Mouse (Mus musculus): ENCODE results near the gene Ifit1bl1. TPM values are rescaled to one million over a fixed set of nuclear protein-coding genes. Genes with fewer than 3 reads are reported as not detected.

The Ifit1bl1 gene
- polyA plus RNA-seq, 1 experiment from 2014 or later, result 8.8 TPM

DNA sequence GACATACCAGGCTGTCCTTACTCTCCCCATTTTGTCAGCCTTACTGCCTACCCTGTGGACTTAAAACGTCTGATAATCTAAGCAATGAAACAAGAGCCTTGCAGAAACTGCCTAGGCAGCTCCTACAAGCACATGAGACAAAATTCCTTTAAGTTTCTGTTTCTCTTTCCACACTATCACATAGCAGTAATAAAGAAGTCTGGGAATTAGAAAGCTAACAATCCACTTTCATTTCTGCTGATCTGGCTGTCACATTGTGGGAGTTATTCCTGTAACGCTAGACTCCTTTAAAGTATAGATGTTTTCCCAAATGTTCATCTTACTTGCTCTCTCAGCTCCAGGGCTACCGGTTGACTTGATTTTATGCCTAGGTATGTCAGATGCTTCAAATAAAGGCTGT lies 48.2 kb downstream of the Ifit1bl1 start:
- Histone ChIP-seq H3K27ac (replicated peaks) (peak overlapping the region; percentile 53), H3K4me2 (replicated peaks; ENCODE audit: low read depth) (no peak overlapping the region)

DNA sequence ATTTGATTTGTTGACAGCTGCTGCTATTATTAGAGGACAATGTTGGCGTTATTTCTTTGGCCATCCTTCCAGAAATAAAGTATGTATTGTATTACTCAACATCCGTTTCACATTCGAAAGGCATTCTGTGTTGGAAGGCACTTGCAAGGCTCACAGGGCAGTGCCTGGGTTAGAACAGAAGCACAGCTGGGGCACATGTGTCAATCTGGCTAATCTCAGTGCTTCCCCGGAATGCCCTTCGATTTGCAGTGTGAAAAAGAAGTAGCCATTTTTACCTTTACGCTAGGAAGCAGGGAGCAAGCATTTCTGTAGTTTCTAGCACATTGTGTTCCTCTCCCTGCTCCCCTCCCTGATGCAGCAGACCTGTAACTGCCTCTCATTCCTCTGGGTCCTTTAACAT lies 48.7 kb downstream of the Ifit1bl1 start:
- no peak for ATAC-seq (ENCODE audit: low FRiP score, low TSS enrichment)
- TF ChIP-seq CTCF (IDR thresholded peaks at IDR 0.05; ENCODE audit: low read depth) (no peak), EP300 (optimal IDR thresholded peaks at IDR 0.05) (no peak)
- DNase-seq (ENCODE audit: low spot score), result no peak
- peak overlapping the region; percentile 53 for H3K27ac ChIP-seq (replicated peaks)
- no peaks in the 10 kb centered on the region for H3K4me1 ChIP-seq (replicated peaks; ENCODE audit: control insufficient read depth, insufficient read depth)
- WGBS, result 40% methylated on average over 6 of the region's 6 CpGs
- H3K4me3 ChIP-seq (ENCODE audit: low read depth, low read length), result no peak overlapping the region
- H3K27me3 ChIP-seq (ENCODE audit: control insufficient read depth, insufficient read depth, low read length), result no peaks in the 10 kb centered on the region
- H3K36me3 ChIP-seq (ENCODE audit: control insufficient read depth, insufficient read depth, low read length), result no peaks in the 10 kb centered on the region
- no peaks in the 10 kb centered on the region for H3K9me3 ChIP-seq (ENCODE audit: control insufficient read depth, low read length)
- H3K4me2 ChIP-seq (replicated peaks; ENCODE audit: low read depth), result no peak overlapping the region
- H3K9ac ChIP-seq (ENCODE audit: low read length), result no peak overlapping the region

More for the DNA sequence above, 48.2 kb downstream of the Ifit1bl1 start:
- Histone ChIP-seq H3K9me3 (ENCODE audit: control insufficient read depth, low read length) (no peaks in the 10 kb centered on the region), H3K36me3 (ENCODE audit: control insufficient read depth, insufficient read depth, low read length) (no peaks in the 10 kb centered on the region), H3K4me1 (replicated peaks; ENCODE audit: control insufficient read depth, insufficient read depth) (no peaks in the 10 kb centered on the region), H3K9ac (ENCODE audit: low read length) (no peak overlapping the region), H3K4me3 (ENCODE audit: low read depth, low read length) (no peak overlapping the region), H3K27me3 (ENCODE audit: control insufficient read depth, insufficient read depth, low read length) (no peaks in the 10 kb centered on the region)
- no peak for ATAC-seq (ENCODE audit: low FRiP score, low TSS enrichment)
- WGBS, result 39% methylated on average over 3 of the region's 3 CpGs
- no peak for DNase-seq (ENCODE audit: low spot score)
- no peak for TF ChIP-seq EP300 (optimal IDR thresholded peaks at IDR 0.05)
- no peak for TF ChIP-seq CTCF (IDR thresholded peaks at IDR 0.05; ENCODE audit: low read depth)

DNA sequence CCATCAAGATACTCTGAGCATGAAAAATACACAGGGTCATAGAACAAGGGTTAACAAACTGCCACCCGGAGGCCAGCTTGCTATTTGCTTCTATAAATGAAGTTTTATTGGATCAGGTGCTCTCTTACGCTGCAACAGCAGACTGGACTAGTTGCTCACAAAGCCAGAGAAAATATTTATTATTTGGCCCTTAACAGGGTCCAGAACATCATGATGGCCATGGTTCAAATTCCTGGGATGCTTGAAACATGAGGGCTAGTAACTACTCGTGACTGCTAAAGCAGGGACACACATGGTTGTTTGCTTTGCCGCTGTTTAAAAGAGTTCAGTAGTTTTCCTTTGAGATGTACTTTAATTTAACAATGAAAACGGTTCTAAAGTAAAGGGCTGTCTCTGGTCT lies 49.8 kb downstream of the Ifit1bl1 start:
- H3K9ac ChIP-seq (ENCODE audit: low read length), result no peak overlapping the region
- no peak for DNase-seq (ENCODE audit: low spot score)
- no peak for ATAC-seq (ENCODE audit: low FRiP score, low TSS enrichment)

DNA sequence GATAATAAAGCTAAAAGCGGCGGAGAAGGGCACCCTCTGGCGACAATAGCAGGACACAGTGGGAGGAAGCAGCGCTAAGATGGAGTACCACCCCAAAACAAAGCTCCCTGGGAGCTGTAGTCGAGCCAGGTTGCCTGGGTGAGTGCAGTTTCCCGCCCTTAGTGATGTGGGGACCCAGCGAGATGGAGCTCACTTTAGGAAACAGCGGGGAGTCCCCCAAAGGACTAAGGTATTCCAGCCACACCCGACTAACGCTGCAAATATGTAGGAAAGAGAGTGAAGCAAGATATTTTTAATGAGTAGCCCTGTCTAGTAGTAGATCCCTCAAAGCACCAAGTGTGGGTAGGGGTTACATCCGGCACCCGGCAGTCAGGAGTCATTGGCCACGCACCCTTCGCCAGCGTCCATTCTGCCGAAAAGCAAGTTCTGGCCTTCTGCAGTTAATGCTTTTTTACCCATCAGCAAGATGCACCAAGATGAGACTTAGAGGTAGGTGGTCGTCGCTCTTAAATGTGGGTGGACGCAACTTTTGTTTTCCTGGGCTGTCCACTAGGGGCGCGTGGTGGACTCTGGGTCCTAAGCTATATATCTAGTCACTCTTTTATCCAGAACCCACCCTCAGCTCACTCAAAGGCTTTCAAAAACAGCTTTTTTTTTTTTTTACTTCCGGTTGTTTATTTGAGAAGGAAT lies 51.1 kb downstream of the Ifit1bl1 start, which contains the start of gene Ifit2:
Ifit2 (plus strand) TSS at position 161 of the 690 bp plus-strand sequence.
- peak; percentile 57 for DNase-seq (ENCODE audit: low spot score)
- under 1% methylated on average over 22 of the region's 22 CpGs for WGBS

More for the DNA sequence above, 49.8 kb downstream of the Ifit1bl1 start:
- 0 out of 2 replicates have a peak overlapping the region, but pooled peaks have one; percentile 1 for H3K4me3 ChIP-seq (ENCODE audit: low read depth, low read length)
- no peaks in the 10 kb centered on the region for H3K4me1 ChIP-seq (replicated peaks; ENCODE audit: control insufficient read depth, insufficient read depth)
- no peaks in the 10 kb centered on the region for H3K27me3 ChIP-seq (ENCODE audit: control insufficient read depth, insufficient read depth, low read length)
- no peaks in the 10 kb centered on the region for H3K36me3 ChIP-seq (ENCODE audit: control insufficient read depth, insufficient read depth, low read length)
- TF ChIP-seq EP300 (optimal IDR thresholded peaks at IDR 0.05) (no peak), CTCF (IDR thresholded peaks at IDR 0.05; ENCODE audit: low read depth) (no peak)
- H3K27ac ChIP-seq (replicated peaks), result 0 out of 2 replicates have a peak overlapping the region, but pooled peaks have one; percentile 1
- WGBS, result 26% methylated on average over 5 of the region's 5 CpGs
- H3K4me2 ChIP-seq (replicated peaks; ENCODE audit: low read depth), result no peak overlapping the region
- H3K9me3 ChIP-seq (ENCODE audit: control insufficient read depth, low read length), result no peaks in the 10 kb centered on the region

DNA sequence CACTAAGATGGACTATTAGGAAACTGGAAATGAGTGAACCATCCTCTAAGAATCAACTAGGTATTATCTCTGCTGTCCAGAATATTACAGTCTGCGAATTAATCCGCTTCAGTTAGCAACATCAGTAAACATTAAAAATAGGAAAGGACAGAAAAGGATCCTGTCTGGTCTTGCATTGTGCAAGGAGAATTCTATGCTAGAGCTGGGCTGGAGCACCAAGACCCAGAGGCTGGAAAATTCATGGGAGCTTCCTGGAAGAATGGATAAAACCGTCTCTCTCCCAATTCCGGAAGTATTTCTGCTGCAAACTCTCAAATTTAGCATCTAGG lies 51.6 kb downstream of the Ifit1bl1 start:
- DNase-seq (ENCODE audit: low spot score), result no peak
- H3K27ac ChIP-seq (replicated peaks), result no peak overlapping the region
- H3K4me3 ChIP-seq (ENCODE audit: low read depth, low read length), result peak overlapping the region; percentile 48
- WGBS, result 26% methylated on average over 4 of the region's 4 CpGs
- no peak for ATAC-seq (ENCODE audit: low FRiP score, low TSS enrichment)
- peak overlapping the region; percentile 66 for H3K4me2 ChIP-seq (replicated peaks; ENCODE audit: low read depth)
- H3K4me1 ChIP-seq (replicated peaks; ENCODE audit: control insufficient read depth, insufficient read depth), result no peaks in the 10 kb centered on the region
- TF ChIP-seq CTCF (IDR thresholded peaks at IDR 0.05; ENCODE audit: low read depth) (no peak), EP300 (optimal IDR thresholded peaks at IDR 0.05) (no peak)
- no peaks in the 10 kb centered on the region for H3K9me3 ChIP-seq (ENCODE audit: control insufficient read depth, low read length)
- no peaks in the 10 kb centered on the region for H3K36me3 ChIP-seq (ENCODE audit: control insufficient read depth, insufficient read depth, low read length)
- H3K27me3 ChIP-seq (ENCODE audit: control insufficient read depth, insufficient read depth, low read length), result no peaks in the 10 kb centered on the region
- H3K9ac ChIP-seq (ENCODE audit: low read length), result no peak overlapping the region

More for the DNA sequence above, 51.1 kb downstream of the Ifit1bl1 start, which contains the start of gene Ifit2:
- no peaks in the 10 kb centered on the region for H3K4me1 ChIP-seq (replicated peaks; ENCODE audit: control insufficient read depth, insufficient read depth)
- no peaks in the 10 kb centered on the region for H3K36me3 ChIP-seq (ENCODE audit: control insufficient read depth, insufficient read depth, low read length)
- peak within 1 kb of the TSS; percentile 43; the same call in 1 of the 2 replicates for H3K9ac ChIP-seq (ENCODE audit: low read length)
- H3K4me2 ChIP-seq (replicated peaks; ENCODE audit: low read depth), result peak within 1 kb of the TSS; percentile 66
- H3K4me3 ChIP-seq (ENCODE audit: low read depth, low read length), result peak within 1 kb of the TSS; percentile 48
- no peaks in the 10 kb centered on the region for H3K9me3 ChIP-seq (ENCODE audit: control insufficient read depth, low read length)
- peak; percentile 87 for ATAC-seq (ENCODE audit: low FRiP score, low TSS enrichment)
- TF ChIP-seq EP300 (optimal IDR thresholded peaks at IDR 0.05), result no peak
- peak; percentile 81 for TF ChIP-seq CTCF (IDR thresholded peaks at IDR 0.05; ENCODE audit: low read depth)
- peak within 1 kb of the TSS; percentile 45; the same call in 1 of the 2 replicates for H3K27ac ChIP-seq (replicated peaks)
- H3K27me3 ChIP-seq (ENCODE audit: control insufficient read depth, insufficient read depth, low read length), result no peaks in the 10 kb centered on the region

DNA sequence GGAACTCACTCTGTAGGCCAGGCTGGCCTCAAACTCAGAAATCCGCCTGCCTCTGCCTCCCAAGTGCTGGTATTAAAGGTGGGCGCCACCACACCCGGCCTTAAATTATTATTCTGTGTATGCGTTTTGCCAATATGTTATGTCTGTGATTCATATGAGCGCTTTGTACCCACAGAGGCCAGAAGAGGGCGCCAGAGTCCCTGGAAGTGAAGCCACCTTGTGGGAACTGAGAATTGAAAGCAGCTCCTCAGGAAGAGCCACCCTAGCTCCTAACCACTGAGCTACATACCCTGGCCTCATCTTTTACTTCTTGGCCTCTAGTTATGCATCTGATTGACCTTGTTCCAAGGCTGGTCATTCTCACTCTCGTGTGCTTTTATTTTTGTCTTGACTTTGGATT lies 53.8 kb downstream of the Ifit1bl1 start:
- ATAC-seq (ENCODE audit: low FRiP score, low TSS enrichment), result no peak
- no peaks in the 10 kb centered on the region for H3K27me3 ChIP-seq (ENCODE audit: control insufficient read depth, insufficient read depth, low read length)

More for the DNA sequence above, 53.8 kb downstream of the Ifit1bl1 start:
- TF ChIP-seq EP300 (optimal IDR thresholded peaks at IDR 0.05) (no peak), CTCF (IDR thresholded peaks at IDR 0.05; ENCODE audit: low read depth) (peak; percentile 88)
- no peaks in the 10 kb centered on the region for H3K9me3 ChIP-seq (ENCODE audit: control insufficient read depth, low read length)
- WGBS, result 39% methylated on average over 7 of the region's 7 CpGs
- H3K4me3 ChIP-seq (ENCODE audit: low read depth, low read length), result no peak overlapping the region
- no peak overlapping the region for H3K9ac ChIP-seq (ENCODE audit: low read length)
- no peak overlapping the region for H3K27ac ChIP-seq (replicated peaks)
- peak; percentile 82 for DNase-seq (ENCODE audit: low spot score)
- no peak overlapping the region for H3K4me2 ChIP-seq (replicated peaks; ENCODE audit: low read depth)
- H3K4me1 ChIP-seq (replicated peaks; ENCODE audit: control insufficient read depth, insufficient read depth), result no peaks in the 10 kb centered on the region
- H3K36me3 ChIP-seq (ENCODE audit: control insufficient read depth, insufficient read depth, low read length), result no peaks in the 10 kb centered on the region
